Mouse (Mus musculus): ENCODE results near the gene Elavl1. TPM values are rescaled to one million over a fixed set of nuclear protein-coding genes. Genes with fewer than 3 reads are reported as not detected.

Gene Elavl1
- total and polyA plus RNA-seq, 3 experiments, result 55.8 to 112 (median 76.4) TPM

GRCm38 (mm10) chr8:4355455-4355854 is 30.2 kb upstream of the Elavl1 start:
- Histone ChIP-seq H3K4me3 (replicated peaks in 1 of 3; ENCODE audit: low read depth in 2 of 3, low read length in 2 of 3, poor library complexity in 1 of 3) (no peak overlapping the region), H3K79me2 (replicated peaks; ENCODE audit: control insufficient read depth, extremely low read depth, insufficient read depth, poor library complexity, severe bottlenecking) (no peaks in the 10 kb centered on the region), H3K4me1 (ENCODE audit: control insufficient read depth in 1 of 2, insufficient read depth in 2 of 2) (no peaks in the 10 kb centered on the region), H3K27ac (ENCODE audit: insufficient read depth, low read depth) (no peak overlapping the region), H3K27me3 (replicated peaks) (no peaks in the 10 kb centered on the region), H3K9me3 (replicated peaks; ENCODE audit: low read length) (no peaks in the 10 kb centered on the region), H3K9ac (ENCODE audit: insufficient read depth, low read depth) (no peak overlapping the region), H3K36me3 (replicated peaks in 1 of 2; ENCODE audit: control insufficient read depth in 1 of 2, insufficient read depth in 1 of 2, low read length in 1 of 2) (peaks cover 0 to 2% of the 10 kb centered on the region in 2 experiments), H3K4me2 (ENCODE audit: insufficient read depth, low read depth, poor library complexity, severe bottlenecking) (no peak overlapping the region)
- DNase-seq (ENCODE audit: extremely low read depth), result no peak
- no peak for TF ChIP-seq ELF1 (IDR thresholded peaks at IDR 0.05; ENCODE audit: low read depth, low read length)
- TF ChIP-seq NELFE (IDR thresholded peaks at IDR 0.05; ENCODE audit: low read depth, low read length), result no peak
- TF ChIP-seq ETS1 (conservative IDR thresholded peaks at IDR 0.05; ENCODE audit: low read depth, low read length), result no peak
- no peak for TF ChIP-seq CHD2 (IDR thresholded peaks at IDR 0.05; ENCODE audit: low read length)
- no peak for TF ChIP-seq MEF2A (IDR thresholded peaks at IDR 0.05; ENCODE audit: borderline replicate concordance, low read depth, low read length)
- TF ChIP-seq GABPA (IDR thresholded peaks at IDR 0.05; ENCODE audit: insufficient replicate concordance, low read depth, low read length), result no peak
- no peak for TF ChIP-seq MAX (IDR thresholded peaks at IDR 0.05; ENCODE audit: low read length)
- TF ChIP-seq KAT2A (IDR thresholded peaks at IDR 0.05; ENCODE audit: insufficient replicate concordance, low read length), result no peak
- TF ChIP-seq TCF12 (IDR thresholded peaks at IDR 0.05; ENCODE audit: low read depth, low read length), result no peak
- no peak for TF ChIP-seq UBTF (IDR thresholded peaks at IDR 0.05; ENCODE audit: low read depth, low read length)
- TF ChIP-seq NRF1 (IDR thresholded peaks at IDR 0.05; ENCODE audit: low read depth, low read length), result no peak
- TF ChIP-seq JUN (IDR thresholded peaks at IDR 0.05; ENCODE audit: insufficient read depth, low read depth, low read length), result no peak
- TF ChIP-seq TBP (conservative IDR thresholded peaks at IDR 0.05; ENCODE audit: low read depth, low read length), result no peak
- TF ChIP-seq EP300 (IDR thresholded peaks at IDR 0.05; ENCODE audit: low read length), result no peak
- TF ChIP-seq USF2 (conservative IDR thresholded peaks at IDR 0.05; ENCODE audit: low read depth, low read length), result no peak
- TF ChIP-seq PAX5 (IDR thresholded peaks at IDR 0.05; ENCODE audit: low read length), result no peak
- TF ChIP-seq JUND (conservative IDR thresholded peaks at IDR 0.05; ENCODE audit: low read depth, low read length), result no peak
- no peak for TF ChIP-seq MAZ (IDR thresholded peaks at IDR 0.05; ENCODE audit: low read depth, low read length)
- no peak for TF ChIP-seq RCOR1 (conservative IDR thresholded peaks at IDR 0.05; ENCODE audit: low read depth, low read length)
- dilution Hi-C loops (cut with MboI; ENCODE audit: extremely low pct_ligation_motif_present, extremely low pct_unique_long_range_greater_than_20kb, low sequenced_read_pairs) (no loop called here), in situ Hi-C loops (cut with MboI; ENCODE audit: low pct_ligation_motif_present, low pct_unique_long_range_greater_than_20kb, low sequenced_read_pairs) (loop anchor here (25.0 kb wide), 1 partner anchor 643 kb away; the partner anchor contains the start of gene Clec4g)

DNA sequence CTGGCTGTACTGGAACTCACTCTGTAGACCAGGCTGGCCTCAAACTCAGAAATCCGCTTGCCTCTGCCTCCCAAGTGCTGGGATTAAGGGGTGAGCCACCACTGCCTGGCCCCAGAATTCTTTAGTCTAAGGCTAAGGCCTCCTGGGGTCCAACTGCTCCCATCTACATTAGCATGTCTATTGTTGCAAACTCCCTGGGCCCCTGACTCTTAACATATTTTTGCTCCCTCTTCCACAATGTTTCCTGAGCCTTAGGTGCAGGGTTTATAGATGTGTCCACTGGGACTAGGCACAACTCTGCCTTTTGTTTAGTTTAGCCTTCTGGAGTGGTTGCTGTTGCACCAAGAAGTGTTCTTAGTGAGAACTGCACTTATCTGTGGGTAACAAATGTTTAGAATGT is 29.3 kb upstream of the Elavl1 start:
- in situ Hi-C loops (cut with MboI; ENCODE audit: low pct_ligation_motif_present, low pct_unique_long_range_greater_than_20kb, low sequenced_read_pairs) (loop anchor here (25.0 kb wide), 1 partner anchor 642 kb away; the partner anchor contains the start of gene Clec4g), dilution Hi-C loops (cut with MboI; ENCODE audit: extremely low pct_ligation_motif_present, extremely low pct_unique_long_range_greater_than_20kb, low sequenced_read_pairs) (no loop called here)
- Histone ChIP-seq H3K36me3 (replicated peaks in 1 of 2; ENCODE audit: control insufficient read depth in 1 of 2, insufficient read depth in 1 of 2, low read length in 1 of 2) (peaks cover 0 to 2% of the 10 kb centered on the region in 2 experiments), H3K9ac (ENCODE audit: insufficient read depth, low read depth) (no peak overlapping the region), H3K4me2 (ENCODE audit: insufficient read depth, low read depth, poor library complexity, severe bottlenecking) (no peak overlapping the region), H3K79me2 (replicated peaks; ENCODE audit: control insufficient read depth, extremely low read depth, insufficient read depth, poor library complexity, severe bottlenecking) (no peaks in the 10 kb centered on the region), H3K27me3 (replicated peaks) (no peaks in the 10 kb centered on the region), H3K9me3 (replicated peaks; ENCODE audit: low read length) (no peaks in the 10 kb centered on the region), H3K27ac (ENCODE audit: insufficient read depth, low read depth) (no peak overlapping the region), H3K4me3 (replicated peaks in 1 of 3; ENCODE audit: low read depth in 2 of 3, low read length in 2 of 3, poor library complexity in 1 of 3) (no peak overlapping the region), H3K4me1 (ENCODE audit: control insufficient read depth in 1 of 2, insufficient read depth in 2 of 2) (no peaks in the 10 kb centered on the region)
- DNase-seq (ENCODE audit: extremely low read depth), result no peak
- TF ChIP-seq SIN3A (IDR thresholded peaks at IDR 0.05; ENCODE audit: low read length), result no peak
- TF ChIP-seq MEF2A (IDR thresholded peaks at IDR 0.05; ENCODE audit: borderline replicate concordance, low read depth, low read length), result no peak
- TF ChIP-seq NRF1 (IDR thresholded peaks at IDR 0.05; ENCODE audit: low read depth, low read length), result no peak
- TF ChIP-seq USF2 (conservative IDR thresholded peaks at IDR 0.05; ENCODE audit: low read depth, low read length), result no peak
- TF ChIP-seq CHD1 (IDR thresholded peaks at IDR 0.05; ENCODE audit: low read depth, low read length), result no peak
- TF ChIP-seq IRF4 (IDR thresholded peaks at IDR 0.05; ENCODE audit: low read depth, low read length), result no peak
- TF ChIP-seq ZC3H11A (IDR thresholded peaks at IDR 0.05; ENCODE audit: low read depth, low read length), result no peak
- no peak for TF ChIP-seq MXI1 (IDR thresholded peaks at IDR 0.05; ENCODE audit: low read depth, low read length)
- no peak for TF ChIP-seq POLR2AphosphoS2 (IDR thresholded peaks at IDR 0.05; ENCODE audit: low read depth, low read length)
- TF ChIP-seq MAZ (IDR thresholded peaks at IDR 0.05; ENCODE audit: low read depth, low read length), result no peak
- TF ChIP-seq MYC (IDR thresholded peaks at IDR 0.05; ENCODE audit: low read depth, low read length), result no peak
- TF ChIP-seq JUND (conservative IDR thresholded peaks at IDR 0.05; ENCODE audit: low read depth, low read length), result no peak

Data from CH12.LX (cell line).